Mouse (Mus musculus) heart, adult 18-20 months (tissue): ENCODE data around the gene Cd82. TPM values are rescaled to one million over a fixed set of nuclear protein-coding genes. Genes with fewer than 3 reads are reported as not detected.

Source experiments
- DNase-seq, 2 experiments: peaks; one replicate each; pipeline ENCODE4 v3.0.0; 2021 to 2022; ENCODE audit warnings: mixed read lengths in 1 of 2
- long read RNA-seq, 2 experiments: library from polyadenylated mRNA; stranded (forward); transcript quantifications; one replicate each; pipeline ENCODE4 v2.0.0; 2021
- total RNA-seq, 2 experiments: library from RNA; stranded (reverse); gene quantifications; 2 replicates each; pipeline ENCODE4 v1.2.3; 2021

Cd82 gene
- 10 to 100 TPM; 13.8 to 23.8 TPM for total RNA-seq
- long read RNA-seq, experiment 1, partial matches to known transcripts, result 0 of 3 reads
- long read RNA-seq, experiment 1, other reads (novel, unspliced or antisense), result 0 of 3 reads
- long read RNA-seq, experiment 2, partial matches to known transcripts, result 0 of 3 reads
- long read RNA-seq, experiment 2, other reads (novel, unspliced or antisense), result 0 of 3 reads

- DNase-seq, result peak; percentile 83 to 87
Observed at GRCm38 (mm10) chr2:93462760-93463159, at the start of gene Cd82. Gene Cd82 (minus strand): TSS chr2:93463140.

- DNase-seq, result no peak
Observed at GRCm38 (mm10) chr2:93512130-93512529, 49.2 kb upstream of the Cd82 start.

GRCm38 (mm10) chr2:93510839-93511238, 47.9 kb upstream of the Cd82 start:
- DNase-seq, result no peak

GRCm38 (mm10) chr2:93509777-93510750, 47.1 kb upstream of the Cd82 start:
- DNase-seq, result no peak

- no peak for DNase-seq
Observed at GRCm38 (mm10) chr2:93505091-93505490, 42.2 kb upstream of the Cd82 start.

- DNase-seq, result no peak
Observed at GRCm38 (mm10) chr2:93503353-93503752, 40.4 kb upstream of the Cd82 start.

- DNase-seq, result no peak
Observed at GRCm38 (mm10) chr2:93501303-93501702, 38.4 kb upstream of the Cd82 start.

GRCm38 (mm10) chr2:93497221-93497620, 34.3 kb upstream of the Cd82 start:
- no peak for DNase-seq

GRCm38 (mm10) chr2:93495170-93495569, 32.2 kb upstream of the Cd82 start:
- no peak for DNase-seq

- no peak for DNase-seq
Observed at GRCm38 (mm10) chr2:93493541-93493940, 30.6 kb upstream of the Cd82 start.

- no peak for DNase-seq
Observed at GRCm38 (mm10) chr2:93490516-93490915, 27.6 kb upstream of the Cd82 start.

- no peak for DNase-seq
Observed at GRCm38 (mm10) chr2:93488911-93489587, 26.1 kb upstream of the Cd82 start.

GRCm38 (mm10) chr2:93485459-93485858, 22.5 kb upstream of the Cd82 start:
- no peak for DNase-seq

- no peak for DNase-seq
Observed at GRCm38 (mm10) chr2:93482036-93482644, 19.2 kb upstream of the Cd82 start.

- no peak for DNase-seq
Observed at GRCm38 (mm10) chr2:93478744-93479143, 15.8 kb upstream of the Cd82 start.

GRCm38 (mm10) chr2:93477519-93477918, 14.6 kb upstream of the Cd82 start:
- peak; percentile 43 to 75 for DNase-seq

- DNase-seq, result peak; percentile 79
Observed at GRCm38 (mm10) chr2:93476487-93476886, 13.5 kb upstream of the Cd82 start.

- peak; percentile 90 to 95 for DNase-seq
Observed at GRCm38 (mm10) chr2:93475040-93475439, 12.1 kb upstream of the Cd82 start.

GRCm38 (mm10) chr2:93473915-93474314, 11.0 kb upstream of the Cd82 start:
- no peak for DNase-seq

GRCm38 (mm10) chr2:93470849-93471576, 8.1 kb upstream of the Cd82 start:
- DNase-seq, result peak; percentile 82 to 93

GRCm38 (mm10) chr2:93470127-93470526, 7.2 kb upstream of the Cd82 start:
- peak; percentile 80 to 81 for DNase-seq

GRCm38 (mm10) chr2:93469118-93469517, 6.2 kb upstream of the Cd82 start:
- peak in 1 of 2 experiments; percentile 38 for DNase-seq
